In genomic region chr4:126296617-126297101, GRCm38 (mm10) we compare ENCODE assay signal across 7 mouse cellular contexts. TPM values are rescaled to one million over a fixed set of nuclear protein-coding genes. Genes with fewer than 3 reads are reported as not detected.
DNase-seq lines count a peak whose midpoint lies in the region; ATAC-seq lines count a peak whose summit lies in the region.

No protein-coding gene starts in this region.

- ATAC-seq in cerebellum, adult (ENCODE audit: insufficient number of reproducible peaks, low FRiP score, low TSS enrichment) = peak; percentile 61; the same call in 1 of the 2 replicates
- ATAC-seq in forebrain, embryonic 15.5 days (replicated peaks) = no peak
- ATAC-seq in midbrain, embryonic 11.5 days (ENCODE audit: low FRiP score) = no peak
- ATAC-seq in stomach, embryonic 15.5 days (ENCODE audit: insufficient read depth, low FRiP score, low read depth) = peak; percentile 52

- DNase-seq in R1 (ENCODE audit: low read depth, low spot score) = peak; percentile 79
- DNase-seq in heart, postnatal 4 days = peak; percentile 82
- DNase-seq in limb, embryonic 10.5 days (ENCODE audit: low spot score) = peak; percentile 83
- peak; percentile 95 for DNase-seq in midbrain, embryonic 11.5 days (ENCODE audit: low spot score, missing footprints)

- no peak overlapping the region for H3K27ac ChIP-seq in forebrain, embryonic 15.5 days (replicated peaks)
- peak overlapping the region; percentile 85 for H3K27ac ChIP-seq in limb, embryonic 10.5 days
- no peak overlapping the region for H3K27ac ChIP-seq in midbrain, embryonic 11.5 days (ENCODE audit: low read depth, low read length)
- peak overlapping the region; percentile 26 for H3K27ac ChIP-seq in stomach, embryonic 15.5 days

- H3K9me3 ChIP-seq in forebrain, embryonic 15.5 days = no peaks in the 10 kb centered on the region
- no peaks in the 10 kb centered on the region for H3K9me3 ChIP-seq in limb, embryonic 10.5 days (replicated peaks)
- H3K9me3 ChIP-seq in midbrain, embryonic 11.5 days (ENCODE audit: control insufficient read depth, low read length) = no peaks in the 10 kb centered on the region
- H3K9me3 ChIP-seq in stomach, embryonic 15.5 days = no peaks in the 10 kb centered on the region

- peak overlapping the region; percentile 59 for H3K4me2 ChIP-seq in forebrain, embryonic 15.5 days (replicated peaks)
- H3K4me2 ChIP-seq in midbrain, embryonic 11.5 days = peak overlapping the region; percentile 51
- H3K4me2 ChIP-seq in stomach, embryonic 15.5 days = peak overlapping the region; percentile 64

- peak overlapping the region; percentile 39 for H3K9ac ChIP-seq in forebrain, embryonic 15.5 days (replicated peaks)
- H3K9ac ChIP-seq in midbrain, embryonic 11.5 days (ENCODE audit: low read length) = peak overlapping the region; percentile 61
- H3K9ac ChIP-seq in stomach, embryonic 15.5 days = no peak overlapping the region

- under 1% methylated on average over 34 of the region's 34 CpGs for WGBS in forebrain, embryonic 15.5 days
- WGBS in limb, embryonic 10.5 days = under 1% methylated on average over 34 of the region's 34 CpGs
- WGBS in midbrain, embryonic 11.5 days = under 1% methylated on average over 34 of the region's 34 CpGs
- WGBS in stomach, embryonic 15.5 days = 2% methylated on average over 34 of the region's 34 CpGs

- peaks cover 18% of the 10 kb centered on the region for H3K4me1 ChIP-seq in forebrain, embryonic 15.5 days
- peaks cover 41% of the 10 kb centered on the region for H3K4me1 ChIP-seq in limb, embryonic 10.5 days
- peaks cover 12% of the 10 kb centered on the region; the same call in 1 of the 2 replicates for H3K4me1 ChIP-seq in midbrain, embryonic 11.5 days (ENCODE audit: control insufficient read depth, insufficient read depth, low read length)
- peaks cover 29% of the 10 kb centered on the region for H3K4me1 ChIP-seq in stomach, embryonic 15.5 days

- peaks cover 63% of the 10 kb centered on the region for H3K27me3 ChIP-seq in forebrain, embryonic 15.5 days
- peaks cover 73% of the 10 kb centered on the region for H3K27me3 ChIP-seq in limb, embryonic 10.5 days (ENCODE audit: low read depth, poor library complexity, severe bottlenecking)
- peaks cover 52% of the 10 kb centered on the region for H3K27me3 ChIP-seq in midbrain, embryonic 11.5 days (ENCODE audit: control insufficient read depth, insufficient read depth, low read length)
- H3K27me3 ChIP-seq in stomach, embryonic 15.5 days (replicated peaks) = peaks cover 42% of the 10 kb centered on the region

- no peaks in the 10 kb centered on the region for H3K36me3 ChIP-seq in forebrain, embryonic 15.5 days
- no peaks in the 10 kb centered on the region for H3K36me3 ChIP-seq in limb, embryonic 10.5 days
- no peaks in the 10 kb centered on the region for H3K36me3 ChIP-seq in midbrain, embryonic 11.5 days (ENCODE audit: control insufficient read depth, insufficient read depth, low read length)
- H3K36me3 ChIP-seq in stomach, embryonic 15.5 days = no peaks in the 10 kb centered on the region

- H3K4me3 ChIP-seq in forebrain, embryonic 15.5 days = peak overlapping the region; percentile 34
- H3K4me3 ChIP-seq in limb, embryonic 10.5 days = peak overlapping the region; percentile 53
- H3K4me3 ChIP-seq in midbrain, embryonic 11.5 days (ENCODE audit: low read depth, low read length) = peak overlapping the region; percentile 26
- H3K4me3 ChIP-seq in stomach, embryonic 15.5 days (replicated peaks) = peak overlapping the region; percentile 28

RNA-seq across cellular contexts. Expression of gene Col8a2, which starts 10.1 kb away (rescaled TPM):
- polyA plus RNA-seq in forebrain, embryonic 15.5 days (2015; fragmentation: Nextera tagmentation; extraction: Ambion mirVana) = 2.0 and 3.0 TPM in 2 replicates
- total RNA-seq in heart, postnatal 4 days (2021) = 1 to 10 TPM; 2.3 to 3.1 TPM
- 0.65 and 1.4 TPM in 2 replicates for polyA plus RNA-seq in limb, embryonic 10.5 days (2016; fragmentation: Nextera tagmentation; extraction: Ambion mirVana)
- polyA plus RNA-seq in midbrain, embryonic 11.5 days (2014; fragmentation: Nextera tagmentation; extraction: Ambion mirVana) = 9.1 and 9.5 TPM in 2 replicates
- polyA plus RNA-seq in stomach, embryonic 15.5 days (2015; fragmentation: Nextera tagmentation; extraction: Ambion mirVana) = 13.4 and 14.2 TPM in 2 replicates

RNA-seq across cellular contexts. Expression of gene Adprhl2, which starts 24.8 kb away (rescaled TPM):
- polyA plus RNA-seq in forebrain, embryonic 15.5 days (2015; fragmentation: Nextera tagmentation; extraction: Ambion mirVana) = 81.9 and 85.3 TPM in 2 replicates
- total RNA-seq in heart, postnatal 4 days (2021) = 10 to 100 TPM; 18.7 to 19.9 TPM
- polyA plus RNA-seq in limb, embryonic 10.5 days (2016; fragmentation: Nextera tagmentation; extraction: Ambion mirVana) = 95.1 and 97.5 TPM in 2 replicates
- 36.4 and 45.0 TPM in 2 replicates for polyA plus RNA-seq in midbrain, embryonic 11.5 days (2014; fragmentation: Nextera tagmentation; extraction: Ambion mirVana)
- 61.2 and 61.9 TPM in 2 replicates for polyA plus RNA-seq in stomach, embryonic 15.5 days (2015; fragmentation: Nextera tagmentation; extraction: Ambion mirVana)

RNA-seq across cellular contexts. Expression of gene Tekt2, which starts 28.8 kb away (rescaled TPM):
- polyA plus RNA-seq in forebrain, embryonic 15.5 days (2015; fragmentation: Nextera tagmentation; extraction: Ambion mirVana) = 12.7 and 16.0 TPM in 2 replicates
- total RNA-seq in heart, postnatal 4 days (2021) = under 1 TPM; 0.41 to 0.61 TPM
- polyA plus RNA-seq in limb, embryonic 10.5 days (2016; fragmentation: Nextera tagmentation; extraction: Ambion mirVana) = 0.35 and 0.98 TPM in 2 replicates
- 1.8 and 2.2 TPM in 2 replicates for polyA plus RNA-seq in midbrain, embryonic 11.5 days (2014; fragmentation: Nextera tagmentation; extraction: Ambion mirVana)
- 7.8 and 8.6 TPM in 2 replicates for polyA plus RNA-seq in stomach, embryonic 15.5 days (2015; fragmentation: Nextera tagmentation; extraction: Ambion mirVana)

RNA-seq across cellular contexts. Expression of gene Trappc3, which starts 34.5 kb away (rescaled TPM):
- 175 and 182 TPM in 2 replicates for polyA plus RNA-seq in forebrain, embryonic 15.5 days (2015; fragmentation: Nextera tagmentation; extraction: Ambion mirVana)
- total RNA-seq in heart, postnatal 4 days (2021) = 10 to 100 TPM; 50.7 to 54.3 TPM
- polyA plus RNA-seq in limb, embryonic 10.5 days (2016; fragmentation: Nextera tagmentation; extraction: Ambion mirVana) = 83.1 and 95.3 TPM in 2 replicates
- 37.1 and 38.9 TPM in 2 replicates for polyA plus RNA-seq in midbrain, embryonic 11.5 days (2014; fragmentation: Nextera tagmentation; extraction: Ambion mirVana)
- polyA plus RNA-seq in stomach, embryonic 15.5 days (2015; fragmentation: Nextera tagmentation; extraction: Ambion mirVana) = 91.7 and 97.1 TPM in 2 replicates

RNA-seq across cellular contexts. Expression of gene Map7d1, which starts 40.5 kb away (rescaled TPM):
- polyA plus RNA-seq in forebrain, embryonic 15.5 days (2015; fragmentation: Nextera tagmentation; extraction: Ambion mirVana) = 76.8 and 79.6 TPM in 2 replicates
- total RNA-seq in heart, postnatal 4 days (2021) = 100 to 1,000 TPM; 182 to 197 TPM
- 56.2 and 63.2 TPM in 2 replicates for polyA plus RNA-seq in limb, embryonic 10.5 days (2016; fragmentation: Nextera tagmentation; extraction: Ambion mirVana)
- 61.8 and 68.7 TPM in 2 replicates for polyA plus RNA-seq in midbrain, embryonic 11.5 days (2014; fragmentation: Nextera tagmentation; extraction: Ambion mirVana)
- polyA plus RNA-seq in stomach, embryonic 15.5 days (2015; fragmentation: Nextera tagmentation; extraction: Ambion mirVana) = 34.1 and 36.9 TPM in 2 replicates

Comparison
In these comparisons a context has a peak if more than half of its experiments do, and no peak if none do; other contexts are left out.
1. ATAC-seq: peak in cerebellum, adult (single experiment) and stomach, embryonic 15.5 days (single experiment); none in forebrain, embryonic 15.5 days (single experiment) and midbrain, embryonic 11.5 days (single experiment).
2. H3K27ac ChIP-seq: peak in limb, embryonic 10.5 days (single experiment) and stomach, embryonic 15.5 days (single experiment); none in forebrain, embryonic 15.5 days (single experiment) and midbrain, embryonic 11.5 days (single experiment).
3. Peak in every context shown above with its lines, with median percentiles within 50 percentile points of each other: DNase-seq, H3K4me2 ChIP-seq and H3K4me3 ChIP-seq.